20 mouse cellular contexts compared by ENCODE assay signal in the genomic region with DNA sequence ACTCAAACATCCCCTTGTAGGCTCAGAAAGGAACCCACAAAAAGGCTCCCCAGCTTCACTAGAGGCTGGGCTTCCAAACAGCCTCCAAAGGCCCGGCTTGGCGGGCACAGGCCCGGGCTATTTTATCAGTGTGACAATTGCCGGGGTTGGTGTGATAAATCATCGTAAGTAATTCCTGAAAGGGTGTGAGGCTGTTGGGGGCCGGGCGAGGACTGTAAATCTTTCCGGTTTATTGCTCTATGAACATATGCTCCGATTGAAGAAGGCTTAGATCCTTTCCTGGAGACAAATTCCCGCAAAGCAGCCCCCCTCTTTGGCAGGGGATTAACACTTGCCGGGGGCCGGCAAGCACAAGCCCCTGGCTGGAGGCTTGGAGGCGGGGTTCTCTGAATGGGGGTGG. TPM values are rescaled to one million over a fixed set of nuclear protein-coding genes. Genes with fewer than 3 reads are reported as not detected.
DNase-seq lines count a peak whose midpoint lies in the region; ATAC-seq and TF ChIP-seq lines count a peak whose summit lies in the region.
"Had no signal": no experiment of that assay in that cellular context is flagged by ENCODE, and none has a peak within 500 bp of the region (broad histone marks: within the 10 kb centered on the region; RNA-seq: fewer than 3 reads in every experiment).

No protein-coding gene starts in this region.

- no peak overlapping the region for H3K4me2 ChIP-seq in forebrain, embryonic 11.5 days (ENCODE audit: low read depth, low read length, severe bottlenecking)
- no peak overlapping the region for H3K4me2 ChIP-seq in forebrain, postnatal 0 days (ENCODE audit: low read depth)
- 0 out of 2 replicates have a peak overlapping the region, but pooled peaks have one; percentile 15 for H3K4me2 ChIP-seq in stomach, embryonic 14.5 days (replicated peaks; ENCODE audit: low read depth, low read length)
- no peak overlapping the region for H3K4me2 ChIP-seq in stomach, postnatal 0 days (replicated peaks; ENCODE audit: low read depth)
- H3K4me2 ChIP-seq: limb, embryonic 12.5 days had no signal

- no peaks in the 10 kb centered on the region for H3K36me3 ChIP-seq in forebrain, embryonic 11.5 days (ENCODE audit: control insufficient read depth, insufficient read depth, low read length)
- no peaks in the 10 kb centered on the region for H3K36me3 ChIP-seq in forebrain, postnatal 0 days (ENCODE audit: insufficient read depth)
- no peaks in the 10 kb centered on the region for H3K36me3 ChIP-seq in stomach, embryonic 14.5 days (ENCODE audit: control insufficient read depth, insufficient read depth, low read length)
- H3K36me3 ChIP-seq in stomach, postnatal 0 days (ENCODE audit: control insufficient read depth, insufficient read depth, low read length): no peaks in the 10 kb centered on the region
- H3K36me3 ChIP-seq in limb, embryonic 10.5 days: peaks cover 6% of the 10 kb centered on the region; the same call in 1 of the 2 replicates
- H3K36me3 ChIP-seq: forebrain, embryonic 10.5 days; limb, embryonic 12.5 days had no signal

- H3K9me3 ChIP-seq in forebrain, embryonic 11.5 days (ENCODE audit: control insufficient read depth, low read length): no peaks in the 10 kb centered on the region
- no peaks in the 10 kb centered on the region for H3K9me3 ChIP-seq in forebrain, postnatal 0 days (ENCODE audit: low read length)
- no peaks in the 10 kb centered on the region for H3K9me3 ChIP-seq in stomach, embryonic 14.5 days (ENCODE audit: control insufficient read depth, low read depth, low read length)
- no peaks in the 10 kb centered on the region for H3K9me3 ChIP-seq in stomach, postnatal 0 days (ENCODE audit: control insufficient read depth, low read length)
- H3K9me3 ChIP-seq in limb, embryonic 10.5 days (replicated peaks): no peaks in the 10 kb centered on the region
- H3K9me3 ChIP-seq: forebrain, embryonic 10.5 days; limb, embryonic 12.5 days had no signal

- no peak for TF ChIP-seq CTCF in forebrain, postnatal 0 days (IDR thresholded peaks at IDR 0.05; ENCODE audit: low read depth)
- TF ChIP-seq CTCF in stomach, postnatal 0 days (IDR thresholded peaks at IDR 0.05; ENCODE audit: low read depth): no peak
- TF ChIP-seq CTCF in gastrocnemius, adult 2 months (IDR thresholded peaks at IDR 0.05): no peak

- no peak for ATAC-seq in forebrain, embryonic 11.5 days (replicated peaks; ENCODE audit: low FRiP score)
- ATAC-seq in forebrain, postnatal 0 days: no peak
- ATAC-seq in stomach, embryonic 14.5 days (ENCODE audit: insufficient number of reproducible peaks, insufficient read depth, low FRiP score, low read depth): no peak
- no peak for ATAC-seq in stomach, postnatal 0 days (ENCODE audit: low FRiP score, low TSS enrichment)
- ATAC-seq: inflammation-experienced regulatory T-cells, adult 6 months had no signal

- H3K27me3 ChIP-seq in forebrain, embryonic 11.5 days (ENCODE audit: control insufficient read depth, insufficient read depth, low read length): peaks cover 96% of the 10 kb centered on the region
- peaks cover 88% of the 10 kb centered on the region for H3K27me3 ChIP-seq in forebrain, postnatal 0 days (ENCODE audit: insufficient read depth, low read length)
- peaks cover 57% of the 10 kb centered on the region for H3K27me3 ChIP-seq in stomach, embryonic 14.5 days (ENCODE audit: control insufficient read depth, insufficient read depth, low read length)
- peaks cover 41% of the 10 kb centered on the region for H3K27me3 ChIP-seq in stomach, postnatal 0 days (ENCODE audit: control insufficient read depth, insufficient read depth, low read length)
- peaks cover 90% of the 10 kb centered on the region for H3K27me3 ChIP-seq in limb, embryonic 10.5 days (ENCODE audit: low read depth, poor library complexity, severe bottlenecking)

- intact Hi-C loops in gastrocnemius, adult 2 months (cut with DNase I): no loop called here

- H3K27ac ChIP-seq in forebrain, embryonic 11.5 days (ENCODE audit: low read depth, low read length): no peak overlapping the region
- H3K27ac ChIP-seq in forebrain, postnatal 0 days (ENCODE audit: low read depth, low read length): no peak overlapping the region
- H3K27ac ChIP-seq in stomach, embryonic 14.5 days (ENCODE audit: low read length): no peak overlapping the region
- no peak overlapping the region for H3K27ac ChIP-seq in stomach, postnatal 0 days (replicated peaks)
- H3K27ac ChIP-seq in limb, embryonic 10.5 days: peak overlapping the region; percentile 80; the same call in 1 of the 2 replicates
- no peak overlapping the region for H3K27ac ChIP-seq in gastrocnemius, adult 2 months
- H3K27ac ChIP-seq: forebrain, embryonic 10.5 days; limb, embryonic 12.5 days; macrophage had no signal

- peaks cover 5% of the 10 kb centered on the region; the same call in 1 of the 2 replicates for H3K4me1 ChIP-seq in forebrain, embryonic 11.5 days (replicated peaks; ENCODE audit: control insufficient read depth, insufficient read depth, low read length)
- no peaks in the 10 kb centered on the region for H3K4me1 ChIP-seq in forebrain, postnatal 0 days (ENCODE audit: insufficient read depth)
- no peaks in the 10 kb centered on the region for H3K4me1 ChIP-seq in stomach, embryonic 14.5 days (ENCODE audit: control insufficient read depth, insufficient read depth, low read length)
- no peaks in the 10 kb centered on the region for H3K4me1 ChIP-seq in stomach, postnatal 0 days (replicated peaks; ENCODE audit: control insufficient read depth, insufficient read depth)
- peaks cover 100% of the 10 kb centered on the region for H3K4me1 ChIP-seq in limb, embryonic 10.5 days

- peak; percentile 52 for DNase-seq in forebrain, embryonic 11.5 days (ENCODE audit: low spot score)
- no peak for DNase-seq in forebrain, postnatal 0 days
- no peak for DNase-seq in stomach, postnatal 0 days (ENCODE audit: low spot score)
- peak; percentile 68 for DNase-seq in limb, embryonic 10.5 days (ENCODE audit: low spot score)
- no peak for DNase-seq in gastrocnemius, adult 2 months
- DNase-seq in cerebellum, adult 9-11 months: no peak
- DNase-seq in frontal cortex, postnatal 10 days (ENCODE audit: low spot score in 2 of 2): no peak
- DNase-seq: adrenal gland, postnatal 14 days; lung, adult 18-20 months; right cerebral cortex, adult 18-20 months; thymus, adult 2 months had no signal

- H3K4me3 ChIP-seq in forebrain, embryonic 11.5 days (ENCODE audit: low read depth, low read length): no peak overlapping the region
- H3K4me3 ChIP-seq in forebrain, postnatal 0 days (ENCODE audit: low read depth, low read length): no peak overlapping the region
- H3K4me3 ChIP-seq in stomach, embryonic 14.5 days (ENCODE audit: low read depth, low read length): peak overlapping the region; percentile 10; the same call in 1 of the 2 replicates
- no peak overlapping the region for H3K4me3 ChIP-seq in stomach, postnatal 0 days (ENCODE audit: low read depth, low read length)
- peak overlapping the region; percentile 48 for H3K4me3 ChIP-seq in limb, embryonic 10.5 days
- no peak overlapping the region for H3K4me3 ChIP-seq in gastrocnemius, adult 2 months
- H3K4me3 ChIP-seq: forebrain, embryonic 10.5 days; limb, embryonic 12.5 days had no signal

- H3K9ac ChIP-seq in forebrain, embryonic 11.5 days (ENCODE audit: low read length): no peak overlapping the region
- H3K9ac ChIP-seq in forebrain, postnatal 0 days: no peak overlapping the region
- H3K9ac ChIP-seq in stomach, embryonic 14.5 days (replicated peaks; ENCODE audit: low read depth, low read length): no peak overlapping the region
- no peak overlapping the region for H3K9ac ChIP-seq in stomach, postnatal 0 days (ENCODE audit: low read length)
- H3K9ac ChIP-seq: limb, embryonic 12.5 days had no signal

- WGBS in forebrain, embryonic 11.5 days: 2% methylated on average over 13 of the region's 13 CpGs
- 2% methylated on average over 13 of the region's 13 CpGs for WGBS in forebrain, postnatal 0 days
- WGBS in stomach, embryonic 14.5 days: 4% methylated on average over 13 of the region's 13 CpGs
- 12% methylated on average over 13 of the region's 13 CpGs for WGBS in stomach, postnatal 0 days
- 2% methylated on average over 13 of the region's 13 CpGs for WGBS in limb, embryonic 10.5 days

- no peak for TF ChIP-seq EP300 in stomach, postnatal 0 days (optimal IDR thresholded peaks at IDR 0.05)

RNA-seq across cellular contexts. Expression of gene Gm28230, which starts 7.9 kb away (rescaled TPM):
- not detected in 2 replicates for polyA plus RNA-seq in forebrain, embryonic 11.5 days (2014; fragmentation: Nextera tagmentation; extraction: Ambion mirVana)
- total RNA-seq in forebrain, postnatal 0 days (2014; rRNA removed): not detected in 2 replicates
- not detected in 2 replicates for polyA plus RNA-seq in forebrain, postnatal 0 days (2015; fragmentation: Nextera tagmentation; extraction: Ambion mirVana)
- polyA plus RNA-seq in stomach, embryonic 14.5 days (2014; fragmentation: Nextera tagmentation; extraction: Ambion mirVana): 0.10 TPM in 1 of 2 replicates, not detected in the other
- not detected in 2 replicates for polyA plus RNA-seq in stomach, postnatal 0 days (2015; fragmentation: Nextera tagmentation; extraction: Ambion mirVana)
- 0.70 and 0.79 TPM in 2 replicates for polyA plus RNA-seq in limb, embryonic 10.5 days (2016; fragmentation: Nextera tagmentation; extraction: Ambion mirVana)
- total RNA-seq in gastrocnemius, adult 2 months (2021): under 1 TPM; 0.08 to 0.36 TPM
- total RNA-seq: layer of hippocampus, postnatal 14 days had no signal
- polyA plus RNA-seq: cortical plate, adult 2 months; forebrain, embryonic 10.5 days; heart, embryonic 14.5 days; inflammation-experienced regulatory T-cells, adult 6 months; macrophage had no signal

RNA-seq across cellular contexts. Expression of gene Hoxd4, which starts 22.7 kb away (rescaled TPM):
- polyA plus RNA-seq in forebrain, embryonic 11.5 days (2014; fragmentation: Nextera tagmentation; extraction: Ambion mirVana): not detected in 2 replicates
- total RNA-seq in forebrain, postnatal 0 days (2014; rRNA removed): not detected in 2 replicates
- not detected in 2 replicates for polyA plus RNA-seq in forebrain, postnatal 0 days (2015; fragmentation: Nextera tagmentation; extraction: Ambion mirVana)
- polyA plus RNA-seq in stomach, embryonic 14.5 days (2014; fragmentation: Nextera tagmentation; extraction: Ambion mirVana): 0.81 and 0.87 TPM in 2 replicates
- polyA plus RNA-seq in stomach, postnatal 0 days (2015; fragmentation: Nextera tagmentation; extraction: Ambion mirVana): 0.08 and 0.19 TPM in 2 replicates
- 1.2 and 2.3 TPM in 2 replicates for polyA plus RNA-seq in limb, embryonic 10.5 days (2016; fragmentation: Nextera tagmentation; extraction: Ambion mirVana)
- 1 to 10 TPM; 1.4 to 2.0 TPM for total RNA-seq in gastrocnemius, adult 2 months (2021)
- total RNA-seq: layer of hippocampus, postnatal 14 days had no signal
- polyA plus RNA-seq: cortical plate, adult 2 months; forebrain, embryonic 10.5 days; inflammation-experienced regulatory T-cells, adult 6 months; macrophage had no signal

RNA-seq across cellular contexts. Expression of gene Hoxd3, which starts 22.7 kb away (rescaled TPM):
- polyA plus RNA-seq in forebrain, embryonic 11.5 days (2014; fragmentation: Nextera tagmentation; extraction: Ambion mirVana): 0.08 and 0.19 TPM in 2 replicates
- total RNA-seq in forebrain, postnatal 0 days (2014; rRNA removed): not detected in 2 replicates
- polyA plus RNA-seq in forebrain, postnatal 0 days (2015; fragmentation: Nextera tagmentation; extraction: Ambion mirVana): not detected in 2 replicates
- 14.5 and 16.2 TPM in 2 replicates for polyA plus RNA-seq in stomach, embryonic 14.5 days (2014; fragmentation: Nextera tagmentation; extraction: Ambion mirVana)
- polyA plus RNA-seq in stomach, postnatal 0 days (2015; fragmentation: Nextera tagmentation; extraction: Ambion mirVana): 1.3 and 1.5 TPM in 2 replicates
- polyA plus RNA-seq in limb, embryonic 10.5 days (2016; fragmentation: Nextera tagmentation; extraction: Ambion mirVana): 1.4 and 3.0 TPM in 2 replicates
- total RNA-seq in gastrocnemius, adult 2 months (2021): not detected
- total RNA-seq: layer of hippocampus, postnatal 14 days had no signal
- polyA plus RNA-seq: cortical plate, adult 2 months; inflammation-experienced regulatory T-cells, adult 6 months; macrophage had no signal

RNA-seq across cellular contexts. Expression of gene Hoxd1, which starts 28.3 kb away (rescaled TPM):
- not detected in 2 replicates for polyA plus RNA-seq in forebrain, embryonic 11.5 days (2014; fragmentation: Nextera tagmentation; extraction: Ambion mirVana)
- total RNA-seq in forebrain, postnatal 0 days (2014; rRNA removed): not detected in 2 replicates
- polyA plus RNA-seq in forebrain, postnatal 0 days (2015; fragmentation: Nextera tagmentation; extraction: Ambion mirVana): not detected in 2 replicates
- 0.13 TPM in 1 of 2 replicates, not detected in the other for polyA plus RNA-seq in stomach, embryonic 14.5 days (2014; fragmentation: Nextera tagmentation; extraction: Ambion mirVana)
- not detected in 2 replicates for polyA plus RNA-seq in stomach, postnatal 0 days (2015; fragmentation: Nextera tagmentation; extraction: Ambion mirVana)
- polyA plus RNA-seq in limb, embryonic 10.5 days (2016; fragmentation: Nextera tagmentation; extraction: Ambion mirVana): 0.68 and 1.2 TPM in 2 replicates
- total RNA-seq in gastrocnemius, adult 2 months (2021): not detected
- total RNA-seq: adrenal gland, postnatal 14 days; gastrocnemius, adult 8-10 months had no signal
- polyA plus RNA-seq: forebrain, embryonic 10.5 days; heart, embryonic 14.5 days; inflammation-experienced regulatory T-cells, adult 6 months; macrophage had no signal

RNA-seq across cellular contexts. Expression of gene Hoxd8, which starts 30.0 kb away (rescaled TPM):
- not detected in 2 replicates for polyA plus RNA-seq in forebrain, embryonic 11.5 days (2014; fragmentation: Nextera tagmentation; extraction: Ambion mirVana)
- total RNA-seq in forebrain, postnatal 0 days (2014; rRNA removed): 0.10 TPM in 1 of 2 replicates, not detected in the other
- polyA plus RNA-seq in forebrain, postnatal 0 days (2015; fragmentation: Nextera tagmentation; extraction: Ambion mirVana): 0.22 TPM in 1 of 2 replicates, not detected in the other
- 2.6 and 2.9 TPM in 2 replicates for polyA plus RNA-seq in stomach, embryonic 14.5 days (2014; fragmentation: Nextera tagmentation; extraction: Ambion mirVana)
- polyA plus RNA-seq in stomach, postnatal 0 days (2015; fragmentation: Nextera tagmentation; extraction: Ambion mirVana): 1.3 TPM in 2 replicates
- polyA plus RNA-seq in limb, embryonic 10.5 days (2016; fragmentation: Nextera tagmentation; extraction: Ambion mirVana): 11.6 and 17.4 TPM in 2 replicates
- total RNA-seq in gastrocnemius, adult 2 months (2021): 10 to 100 TPM; 39.3 to 49.0 TPM
- total RNA-seq: layer of hippocampus, postnatal 14 days had no signal
- polyA plus RNA-seq: cortical plate, adult 2 months; forebrain, embryonic 10.5 days; inflammation-experienced regulatory T-cells, adult 6 months; macrophage had no signal

Comparison
In these comparisons a context has a peak if more than half of its experiments do, and no peak if none do; other contexts are left out.
1. DNase-seq: peak in forebrain, embryonic 11.5 days (single experiment) and limb, embryonic 10.5 days (single experiment); none in forebrain, postnatal 0 days (single experiment), stomach, postnatal 0 days (single experiment), gastrocnemius, adult 2 months (single experiment), cerebellum, adult 9-11 months (single experiment) and frontal cortex, postnatal 10 days (0 of 2).
2. H3K4me3 ChIP-seq: peak in stomach, embryonic 14.5 days (single experiment) and limb, embryonic 10.5 days (single experiment); none in forebrain, embryonic 11.5 days (single experiment), forebrain, postnatal 0 days (single experiment), stomach, postnatal 0 days (single experiment) and gastrocnemius, adult 2 months (single experiment).